22 mouse cellular contexts compared by ENCODE assay signal in the genomic region with DNA sequence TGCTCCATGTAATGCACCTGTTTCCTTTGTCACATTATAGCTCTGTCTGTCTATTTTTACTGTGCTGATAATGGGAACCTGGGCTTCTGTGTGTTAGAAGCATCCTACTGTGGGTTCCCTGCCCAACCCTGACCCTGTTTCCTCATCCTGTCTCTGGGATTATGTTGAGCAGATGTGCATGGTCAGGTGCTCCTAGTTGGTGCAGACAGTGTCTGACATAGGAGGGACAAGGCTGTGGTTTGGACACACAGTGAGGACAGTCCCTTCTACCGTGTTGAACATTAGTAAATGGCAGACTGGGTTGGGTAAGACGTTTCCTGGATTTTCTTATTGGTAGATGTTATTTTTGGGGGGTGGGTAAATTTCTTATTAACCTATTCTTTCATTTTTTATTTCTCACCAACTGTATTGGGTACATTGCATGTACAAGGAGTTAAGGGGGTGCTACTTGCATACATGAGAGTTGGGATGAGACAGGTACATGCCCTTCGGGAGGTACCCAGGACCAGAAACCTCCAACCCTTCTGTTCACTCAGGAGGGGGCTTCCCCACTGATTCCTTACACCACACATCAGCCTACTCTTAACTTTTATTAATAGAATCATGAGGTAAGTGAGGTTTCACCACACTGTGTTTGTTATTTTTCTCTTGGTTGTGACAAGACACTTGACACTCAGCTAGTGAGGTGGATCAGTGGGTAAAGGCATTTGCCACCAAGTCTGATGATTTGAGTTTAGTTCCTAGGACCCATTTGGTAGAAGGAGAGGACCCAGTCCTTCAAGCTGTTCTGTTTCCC.
DNase-seq lines count a peak whose midpoint lies in the region; TF ChIP-seq lines count a peak whose summit lies in the region.
"Had no signal": no experiment of that assay in that cellular context is flagged by ENCODE, and none has a peak within 500 bp of the region (broad histone marks: within the 10 kb centered on the region; RNA-seq: fewer than 3 reads in every experiment).

No protein-coding gene starts in this region.

- H3K4me1 ChIP-seq in bone marrow macrophage, adult 2 months (ENCODE audit: control insufficient read depth, insufficient read depth, low read length), result peaks cover 33% of the 10 kb centered on the region
- H3K4me1 ChIP-seq: embryonic facial prominence, embryonic 15.5 days had no signal

- no peak overlapping the region for H3K4me3 ChIP-seq in bone marrow macrophage, adult 2 months (ENCODE audit: insufficient read depth, low read length)
- H3K4me3 ChIP-seq: embryonic facial prominence, embryonic 13.5 days; embryonic facial prominence, embryonic 15.5 days; erythroblast, embryonic 14.5 days; forebrain, embryonic 10.5 days; forebrain, embryonic 12.5 days had no signal

- H3K36me3 ChIP-seq in splenic B cell, adult 2 months (ENCODE audit: control insufficient read depth, insufficient read depth, low read length, poor library complexity, severe bottlenecking), result no peaks in the 10 kb centered on the region
- H3K36me3 ChIP-seq: embryonic facial prominence, embryonic 13.5 days; embryonic facial prominence, embryonic 15.5 days; forebrain, embryonic 10.5 days; forebrain, embryonic 12.5 days; G1E had no signal

- H3K27ac ChIP-seq in bone marrow macrophage, adult 2 months (ENCODE audit: insufficient read depth, low read depth, low read length), result peak overlapping the region; percentile 76
- H3K27ac ChIP-seq: embryonic facial prominence, embryonic 13.5 days; embryonic facial prominence, embryonic 15.5 days; forebrain, embryonic 10.5 days; forebrain, embryonic 12.5 days had no signal

- H3K27me3 ChIP-seq in splenic B cell, adult 2 months (ENCODE audit: control insufficient read depth, insufficient read depth, low read length, poor library complexity, severe bottlenecking), result no peaks in the 10 kb centered on the region
- H3K27me3 ChIP-seq: embryonic facial prominence, embryonic 13.5 days; embryonic facial prominence, embryonic 15.5 days; Patski had no signal

- no peak for TF ChIP-seq POLR2A in bone marrow macrophage, adult 2 months (IDR thresholded peaks at IDR 0.05; ENCODE audit: borderline replicate concordance, low read depth, low read length)

- DNase-seq in A20 (ENCODE audit: low read depth, low spot score), result peak; percentile 9
- peak; percentile 19 for DNase-seq in splenic B cell, adult 2 months (ENCODE audit: low read depth, low spot score)
- no peak for DNase-seq in layer of hippocampus, adult 11-12 months (ENCODE audit: low spot score)
- DNase-seq in kidney, adult 8-10 months, result no peak
- DNase-seq: adrenal gland, adult 8-10 months; adrenal gland, postnatal 14 days; adrenal gland, postnatal 36 days; cerebellum, adult 11 months; cerebellum, adult 18-20 months; cerebellum, adult 8-10 months; cerebellum, adult 9-11 months; cerebellum, postnatal 14 days; cerebellum, postnatal 36 days; embryo, embryonic 11 days had no signal

- no peak for TF ChIP-seq CTCF in bone marrow macrophage, adult 2 months (IDR thresholded peaks at IDR 0.05; ENCODE audit: low read depth, low read length)

Comparison
In these comparisons a context has a peak if more than half of its experiments do, and no peak if none do; other contexts are left out.
1. DNase-seq: peak in A20 (single experiment) and splenic B cell, adult 2 months (single experiment); none in layer of hippocampus, adult 11-12 months (single experiment) and kidney, adult 8-10 months (0 of 2).